Mouse (Mus musculus) thymus, postnatal 10 days (tissue): ENCODE measurements around the gene Shisa6.

Source experiments
- DNase-seq, 2 experiments: peaks; one replicate each; pipeline ENCODE4 v3.0.0; 2021; ENCODE audit warnings: low spot score in 2 of 2

Gene Shisa6

GRCm38 (mm10) chr11:66525371-66526045, at the start of gene Shisa6:
TSS of gene Shisa6 (minus strand) at chr11:66525964.
- DNase-seq: no peak

- no peak for DNase-seq
Observed at GRCm38 (mm10) chr11:66573888-66574287, 48.1 kb upstream of the Shisa6 start.

- DNase-seq: no peak
Observed at GRCm38 (mm10) chr11:66569045-66569444, 43.3 kb upstream of the Shisa6 start.

GRCm38 (mm10) chr11:66568386-66568791, 42.6 kb upstream of the Shisa6 start:
- no peak for DNase-seq

- DNase-seq: no peak
Observed at GRCm38 (mm10) chr11:66567382-66567781, 41.6 kb upstream of the Shisa6 start.

- no peak for DNase-seq
Observed at GRCm38 (mm10) chr11:66562274-66562673, 36.5 kb upstream of the Shisa6 start.

- DNase-seq: no peak
Observed at GRCm38 (mm10) chr11:66537820-66538219, 12.1 kb upstream of the Shisa6 start.

- DNase-seq: no peak
Observed at GRCm38 (mm10) chr11:66535866-66536265, 10.1 kb upstream of the Shisa6 start.

GRCm38 (mm10) chr11:66535156-66535555, 9.4 kb upstream of the Shisa6 start:
- DNase-seq: no peak

GRCm38 (mm10) chr11:66534291-66534690, 8.5 kb upstream of the Shisa6 start:
- DNase-seq: no peak

GRCm38 (mm10) chr11:66528146-66528545, 2.4 kb upstream of the Shisa6 start:
- DNase-seq: no peak

- no peak for DNase-seq
Observed at GRCm38 (mm10) chr11:66527343-66527742, 1.6 kb upstream of the Shisa6 start.

- DNase-seq: no peak
Observed at GRCm38 (mm10) chr11:66526981-66527320, 1.2 kb upstream of the Shisa6 start.

- no peak for DNase-seq
Observed at GRCm38 (mm10) chr11:66526046-66526980, 549 bp upstream of the Shisa6 start.

GRCm38 (mm10) chr11:66524251-66524650, 1.5 kb downstream of the Shisa6 start:
- no peak for DNase-seq

- no peak for DNase-seq
Observed at GRCm38 (mm10) chr11:66522376-66522775, 3.4 kb downstream of the Shisa6 start.

GRCm38 (mm10) chr11:66519386-66519785, 6.4 kb downstream of the Shisa6 start:
- DNase-seq: no peak

GRCm38 (mm10) chr11:66514346-66514745, 11.4 kb downstream of the Shisa6 start:
- DNase-seq: no peak

GRCm38 (mm10) chr11:66500951-66501350, 24.8 kb downstream of the Shisa6 start:
- DNase-seq: no peak

GRCm38 (mm10) chr11:66498857-66499445, 26.8 kb downstream of the Shisa6 start:
- DNase-seq: no peak

- DNase-seq: no peak
Observed at GRCm38 (mm10) chr11:66496235-66496634, 29.5 kb downstream of the Shisa6 start.

- no peak for DNase-seq
Observed at GRCm38 (mm10) chr11:66494391-66494790, 31.4 kb downstream of the Shisa6 start.

GRCm38 (mm10) chr11:66487765-66488164, 38.0 kb downstream of the Shisa6 start:
- DNase-seq: no peak
